Mouse (Mus musculus): Measurements from ENCODE around the gene Dnajc5g.

Gene Dnajc5g

DNA sequence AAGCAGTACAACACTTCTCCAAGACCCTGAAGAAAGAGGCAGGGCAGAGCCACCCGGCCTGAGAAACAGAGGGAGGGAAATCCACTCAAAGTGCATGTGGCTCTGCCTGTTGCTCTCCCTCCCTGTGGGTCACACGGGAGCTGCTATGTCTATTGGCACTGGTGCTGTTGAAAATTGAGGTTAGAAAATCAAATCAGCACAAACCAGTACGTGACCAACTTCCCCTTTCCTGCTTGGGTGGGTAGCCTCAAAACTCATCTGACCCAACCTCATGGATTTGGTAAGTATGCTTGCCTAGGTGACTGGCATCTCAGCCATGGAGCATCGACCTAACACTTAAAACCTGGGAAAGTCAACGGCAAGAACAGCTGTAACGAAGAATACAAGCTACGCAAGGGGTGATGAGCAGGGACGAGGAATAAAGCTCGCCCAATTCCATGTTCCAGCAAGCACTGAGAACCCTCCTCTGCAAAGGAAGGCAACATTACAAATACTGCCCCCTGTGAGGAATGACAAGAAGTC, at the start of gene Dnajc5g:
Gene Dnajc5g (plus strand): TSS at position 472 of the 522 bp plus-strand sequence.
- no peak for DNase-seq

DNA sequence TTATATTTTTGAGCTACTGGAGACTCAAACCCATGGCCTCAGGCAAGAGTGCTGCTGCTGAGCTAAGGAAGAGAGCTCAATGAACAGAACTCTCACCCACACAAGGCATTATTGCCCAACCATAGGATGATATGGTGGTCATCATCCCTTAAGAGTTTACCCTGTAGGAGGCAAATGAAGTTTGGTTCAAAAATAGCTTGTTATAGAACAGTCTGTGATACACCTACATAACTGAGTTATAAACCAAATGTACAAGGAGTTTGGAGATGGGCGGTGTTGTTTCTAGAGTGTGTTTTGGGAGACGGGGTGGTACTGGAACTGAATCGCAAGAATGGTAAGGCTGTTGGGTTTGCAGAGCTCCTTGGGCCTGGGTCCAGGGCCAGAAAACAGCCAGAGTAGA, 36.3 kb upstream of the Dnajc5g start:
- DNase-seq: no peak

DNA sequence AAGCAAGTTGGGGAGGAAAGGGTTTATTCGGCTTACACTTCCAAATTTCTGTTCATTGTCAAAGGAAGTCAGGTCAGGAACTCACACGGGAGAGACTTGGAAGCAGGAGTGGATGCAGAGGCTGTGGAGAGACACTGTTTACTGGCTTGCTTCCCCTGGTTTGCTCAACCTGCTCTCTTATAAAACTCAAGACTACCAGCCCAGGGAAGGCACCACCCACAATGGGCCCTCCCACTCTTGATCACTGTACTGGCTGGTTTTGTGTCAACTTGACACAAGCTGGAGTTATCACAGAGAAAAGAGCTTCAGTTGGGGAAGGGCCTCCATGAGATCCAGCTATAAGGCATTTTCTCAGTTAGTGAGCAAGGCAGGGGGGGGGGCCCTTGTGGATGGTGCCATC, 35.0 kb upstream of the Dnajc5g start:
- DNase-seq: no peak

DNA sequence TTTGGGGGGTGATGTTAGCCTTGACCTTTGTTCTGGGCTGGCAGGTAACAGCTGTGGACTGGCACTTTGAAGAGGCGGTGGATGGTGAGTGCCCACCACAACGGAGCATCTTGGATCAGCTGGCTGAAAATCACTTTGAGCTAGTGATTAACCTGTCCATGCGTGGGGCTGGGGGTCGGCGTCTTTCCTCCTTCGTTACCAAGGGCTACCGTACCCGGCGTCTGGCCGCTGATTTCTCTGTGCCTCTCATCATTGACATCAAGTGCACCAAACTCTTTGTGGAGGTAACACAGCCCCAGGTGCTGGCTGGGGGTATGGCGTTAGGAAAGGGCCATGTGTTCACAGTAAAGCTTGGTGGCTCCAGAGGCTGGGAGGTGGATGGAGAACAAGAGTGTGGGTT, 34.3 kb upstream of the Dnajc5g start:
- DNase-seq: no peak

DNA sequence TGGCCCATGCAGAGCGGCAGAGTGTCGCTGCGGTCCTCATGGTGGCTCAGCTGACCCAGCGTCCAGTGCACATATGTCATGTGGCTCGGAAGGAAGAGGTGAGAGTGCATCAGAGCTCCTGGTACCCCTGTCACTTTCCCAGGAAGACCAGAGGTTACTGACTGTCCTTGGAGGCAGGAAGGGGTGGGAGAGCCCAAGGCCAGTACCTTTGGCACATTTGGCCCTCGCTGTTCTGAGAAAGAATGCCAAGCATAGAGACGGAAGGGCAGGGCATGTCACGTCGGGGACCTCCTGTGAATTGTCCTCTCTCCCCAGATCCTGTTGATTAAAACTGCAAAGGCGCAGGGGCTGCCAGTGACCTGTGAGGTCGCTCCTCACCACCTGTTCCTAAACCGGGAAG, 32.9 kb upstream of the Dnajc5g start:
- DNase-seq: no peak

DNA sequence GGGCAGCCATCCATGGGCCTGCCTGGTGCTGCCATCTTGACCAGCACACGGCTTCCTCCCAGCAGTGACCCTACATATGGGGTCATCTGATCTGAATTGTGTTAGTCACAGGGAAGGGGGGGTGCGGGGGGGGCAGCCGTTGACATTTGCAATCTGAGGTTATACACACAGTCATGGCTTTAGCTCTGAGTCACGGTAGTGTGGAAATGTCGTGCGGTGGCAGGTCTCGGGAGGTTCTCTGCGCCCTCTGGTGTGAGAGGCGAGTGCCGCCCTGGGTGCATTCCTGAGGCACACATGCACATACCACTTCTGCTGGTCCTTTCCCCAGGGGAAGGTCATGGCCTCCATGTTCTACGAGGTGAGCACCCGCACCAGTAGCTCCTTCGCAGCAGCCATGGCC, 29.7 kb upstream of the Dnajc5g start:
- DNase-seq: no peak

DNA sequence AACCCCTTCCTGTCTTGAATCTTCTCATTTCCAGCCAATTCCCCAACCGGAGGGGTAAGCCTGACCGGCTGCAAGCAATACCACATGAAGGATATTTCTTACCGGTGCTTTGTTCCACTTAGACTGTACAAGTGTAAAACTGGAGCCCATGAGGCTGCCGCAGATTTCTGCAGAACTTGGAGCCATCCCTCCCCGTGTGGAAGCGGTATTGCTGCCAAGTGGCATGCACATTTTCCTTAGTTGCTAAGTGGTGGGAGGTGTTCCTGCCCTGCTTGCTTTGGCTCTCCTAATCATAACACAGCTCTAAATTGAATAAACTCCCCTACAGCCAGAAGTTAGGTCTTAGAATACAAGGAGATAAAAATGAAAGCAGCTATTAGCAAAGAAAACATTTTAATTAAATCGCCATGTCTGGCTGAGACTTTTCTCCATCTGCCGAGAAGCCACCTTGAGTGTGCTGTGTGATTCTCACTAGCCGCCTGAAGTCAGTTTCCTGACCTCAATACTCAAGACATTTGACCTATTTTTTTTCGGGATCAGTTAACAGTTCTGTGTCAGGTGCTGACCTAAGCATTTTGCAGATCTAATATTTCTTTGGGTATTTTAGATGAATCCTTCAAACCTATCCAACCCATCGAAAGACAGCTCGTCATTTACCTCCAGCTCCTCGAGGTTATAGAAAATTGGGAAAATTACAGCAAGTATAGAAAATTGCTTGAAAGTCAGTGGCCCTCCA, 25.9 kb upstream of the Dnajc5g start:
- DNase-seq: no peak

DNA sequence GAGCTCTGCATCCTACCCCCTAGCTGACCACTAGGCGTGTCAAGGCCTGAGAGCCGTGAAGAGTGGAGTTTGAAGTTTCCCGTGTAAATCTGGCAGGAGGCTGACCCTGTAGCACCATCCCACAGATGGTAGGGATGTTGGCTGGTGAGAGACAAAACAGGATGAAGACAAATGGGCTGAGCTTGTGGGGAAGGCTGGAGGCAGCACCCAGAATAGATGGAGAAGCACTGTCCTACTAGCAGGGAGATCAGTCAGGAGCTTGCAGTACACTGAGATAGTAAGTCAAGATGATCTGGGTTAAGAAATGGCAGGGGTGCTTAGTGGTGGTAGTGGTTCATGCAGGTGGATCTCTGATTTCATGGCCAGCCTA, 25.3 kb upstream of the Dnajc5g start:
- no peak for DNase-seq

DNA sequence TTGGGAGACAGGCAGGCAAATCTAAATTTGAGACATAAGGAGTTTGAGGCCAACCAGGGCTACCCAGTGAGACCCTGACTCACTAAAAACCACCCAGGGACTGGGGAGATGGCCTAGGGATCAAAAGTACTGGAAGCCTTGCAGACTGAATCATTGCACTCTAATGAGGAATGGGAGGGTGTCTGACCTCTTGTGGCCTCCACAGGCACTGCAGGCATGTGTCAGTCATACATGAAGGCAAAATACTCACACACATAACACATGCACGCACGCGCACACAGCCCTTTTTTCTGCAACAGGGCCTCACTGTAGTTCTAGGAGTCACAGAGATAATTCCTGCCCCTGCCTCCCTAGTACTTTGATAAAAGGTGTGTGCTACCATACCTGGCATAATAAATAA, 24.7 kb upstream of the Dnajc5g start:
- DNase-seq: peak; percentile 65

DNA sequence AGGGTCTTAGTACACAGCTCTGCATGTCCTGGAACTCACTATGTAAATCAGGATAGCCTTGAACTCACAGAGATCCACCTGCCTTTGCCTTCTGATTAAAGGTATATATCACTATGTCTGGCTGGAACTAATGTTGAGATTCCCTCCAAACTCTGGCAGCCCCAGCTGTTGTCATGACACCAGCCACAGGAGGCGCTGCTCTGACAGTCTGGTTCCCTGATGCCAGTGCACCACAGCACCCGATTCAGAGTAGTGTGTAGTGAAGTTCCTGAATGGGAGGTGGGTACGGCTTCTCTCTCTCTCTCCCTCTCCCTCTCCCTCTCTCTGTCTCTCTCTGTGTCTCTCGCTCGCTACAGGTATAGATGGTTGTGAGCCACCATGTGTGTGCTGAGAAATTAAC, 23.7 kb upstream of the Dnajc5g start:
- DNase-seq: peak; percentile 80

DNA sequence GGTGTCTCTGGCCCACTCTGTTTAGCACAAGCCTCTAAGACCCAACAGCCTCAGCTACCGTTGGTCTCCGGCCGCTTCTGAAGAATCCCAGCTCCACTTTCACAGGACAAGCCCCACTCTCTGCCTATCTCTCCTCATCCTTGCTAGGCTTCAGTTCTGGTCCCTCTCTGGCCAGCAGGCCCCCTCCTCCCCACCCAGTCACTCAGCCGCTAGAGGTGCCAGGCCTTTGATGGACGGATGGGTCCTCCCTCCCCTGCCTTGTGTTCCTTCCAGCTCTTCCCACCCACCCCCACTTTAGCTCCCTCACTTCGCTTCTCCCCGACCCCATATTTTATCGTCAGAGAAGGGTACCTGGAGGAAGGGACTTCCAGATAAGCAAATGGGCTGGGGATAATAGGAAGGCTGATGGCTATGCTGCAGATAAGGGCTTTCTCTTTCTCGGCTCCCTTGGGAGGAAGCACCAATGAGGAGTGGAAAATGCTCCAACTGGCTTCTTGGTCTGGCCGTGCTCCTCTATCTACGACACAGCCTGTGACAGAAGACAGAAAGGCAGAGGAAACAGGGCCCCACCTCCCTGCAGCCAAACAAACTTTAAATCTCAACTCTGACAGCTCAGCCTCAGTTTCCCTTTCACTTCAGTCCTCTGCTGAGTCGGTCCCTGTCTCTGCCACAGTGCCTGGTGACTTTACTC, 23.0 kb upstream of the Dnajc5g start:
- peak; percentile 52 for DNase-seq

DNA sequence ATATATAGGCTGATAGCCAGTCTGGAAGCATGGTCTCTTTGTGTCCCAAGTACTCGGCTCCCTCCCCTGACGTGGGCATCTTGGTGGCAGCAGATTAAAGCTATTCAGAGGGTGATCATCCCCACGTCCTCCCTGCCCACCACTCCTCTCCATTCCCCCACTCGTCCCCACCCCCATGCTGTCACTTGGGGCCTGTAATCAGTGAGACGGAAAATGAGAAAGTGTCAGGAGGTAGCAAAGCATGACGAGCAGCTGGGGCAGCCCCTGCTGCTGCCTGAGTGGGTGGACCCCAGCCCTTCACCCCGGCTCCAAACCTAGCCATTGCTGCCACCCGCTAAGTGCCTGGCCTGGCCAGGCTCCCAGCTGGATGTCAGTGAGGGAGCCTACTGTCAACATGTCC, 22.1 kb upstream of the Dnajc5g start:
- DNase-seq: no peak

DNA sequence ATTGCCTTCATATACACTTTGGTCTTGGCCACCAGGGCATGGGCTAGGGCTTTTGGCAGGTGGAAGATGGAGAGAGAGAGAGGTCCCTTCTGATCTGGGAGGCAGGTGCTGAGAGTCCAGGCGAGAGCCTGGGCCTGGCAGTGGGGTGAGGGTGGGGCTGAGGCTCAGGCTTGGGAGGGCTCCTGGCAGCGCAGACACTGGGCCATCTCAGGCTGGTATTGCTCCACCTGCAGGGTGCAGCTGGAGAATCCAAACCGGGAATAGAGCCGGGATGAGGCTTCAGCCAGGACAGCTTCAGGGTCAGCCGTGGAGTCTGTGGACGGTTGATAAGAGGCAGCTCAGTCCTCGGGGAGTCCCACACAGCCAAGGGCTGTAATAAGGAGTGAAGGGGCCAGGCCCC, 19.5 kb upstream of the Dnajc5g start:
- DNase-seq: no peak

DNA sequence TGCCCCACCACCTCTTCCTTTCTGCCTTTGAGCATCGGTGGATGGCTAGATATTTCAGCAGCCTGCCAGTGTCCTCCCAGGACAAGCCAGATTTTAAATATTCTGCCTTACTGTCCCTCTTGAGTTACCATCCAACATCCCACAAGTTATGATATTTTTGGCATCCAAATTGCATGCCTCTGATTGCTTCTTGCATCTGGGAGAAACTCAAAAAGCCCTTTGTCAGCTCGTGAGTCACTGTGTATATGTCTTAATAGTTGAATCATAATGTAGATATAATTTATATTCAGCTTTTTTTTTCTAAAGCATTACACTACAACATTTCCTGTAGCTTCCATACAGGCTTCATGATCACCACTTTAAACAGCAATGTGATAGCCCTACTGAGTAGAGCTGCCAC, 19.0 kb upstream of the Dnajc5g start:
- DNase-seq: no peak

DNA sequence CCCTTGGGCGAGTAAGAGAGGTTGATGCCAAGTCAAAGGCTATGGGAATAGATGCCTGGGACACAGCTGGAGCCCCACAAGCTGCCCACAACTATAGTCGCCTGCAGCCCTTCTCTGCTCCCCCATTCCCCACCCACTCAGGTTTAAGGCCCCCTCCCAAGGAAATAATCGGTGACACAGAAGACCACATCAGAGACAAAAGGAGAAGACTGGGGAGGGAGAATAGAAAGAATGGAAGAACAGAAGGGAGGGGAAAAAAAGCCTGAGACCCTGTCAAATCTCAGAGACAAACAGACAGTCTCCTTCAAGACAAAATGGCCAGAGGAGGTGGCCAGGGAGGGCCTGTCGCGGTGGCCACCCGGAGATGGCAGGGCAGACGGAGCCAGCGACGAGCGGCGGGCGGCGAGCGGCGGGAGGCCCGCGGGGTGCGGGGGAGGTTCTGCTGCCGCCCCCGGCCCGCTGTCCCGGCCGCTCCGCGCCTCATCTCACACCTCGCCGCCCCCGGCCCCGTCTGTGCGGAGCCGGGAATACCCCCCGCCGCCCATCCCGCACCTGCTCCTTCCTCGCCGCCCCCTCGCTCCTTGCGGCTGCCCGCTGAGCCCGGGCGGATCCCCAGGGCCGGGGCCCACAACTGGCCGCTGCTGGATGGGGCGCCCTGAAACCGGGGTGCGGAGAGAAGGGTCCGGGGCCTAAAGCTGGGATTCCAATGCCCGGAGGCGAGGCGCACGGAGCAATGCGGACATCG, 13.7 kb upstream of the Dnajc5g start:
- DNase-seq: no peak

DNA sequence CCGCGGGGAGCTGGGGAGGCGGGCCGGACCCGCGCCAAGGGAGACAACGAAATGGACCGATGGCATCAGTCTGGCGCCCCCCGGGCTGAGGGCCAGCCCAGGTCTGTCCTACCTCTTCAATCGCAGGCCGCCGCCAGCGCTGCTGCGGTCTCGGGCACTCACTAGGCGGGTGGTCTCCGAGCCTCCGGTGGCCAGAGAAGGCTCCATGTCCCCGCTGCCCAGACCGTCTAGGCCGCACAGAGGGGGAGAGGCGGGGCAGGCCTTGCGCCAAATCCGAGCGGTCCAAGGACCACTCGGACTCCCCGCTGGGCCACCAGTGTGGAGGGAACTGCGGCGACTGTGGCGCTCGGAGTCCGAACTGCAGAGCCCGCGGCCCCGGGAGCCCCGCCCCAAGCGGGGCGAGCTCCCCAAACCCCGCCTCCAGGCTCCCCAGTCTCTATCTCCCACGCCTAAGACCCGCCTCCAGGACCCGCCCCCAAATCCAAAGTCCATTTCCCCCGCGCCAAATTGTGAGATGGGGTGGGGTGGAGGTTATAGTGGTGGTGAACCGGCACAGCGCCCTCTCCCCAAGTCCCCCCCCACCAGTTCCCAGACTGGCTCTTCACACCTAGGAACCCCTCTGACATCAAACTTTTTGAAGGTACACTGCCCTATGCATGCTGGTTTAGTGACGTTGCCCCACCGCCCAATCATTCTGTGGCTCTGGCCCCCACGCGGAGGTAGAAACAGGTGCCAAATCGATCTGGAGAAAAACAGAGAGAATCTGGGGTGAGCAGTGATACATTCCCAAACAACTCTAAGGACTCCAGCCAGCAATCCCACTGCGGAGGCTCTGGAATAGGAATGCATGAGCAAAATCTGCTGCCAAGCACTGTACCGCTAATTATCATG, 12.7 kb upstream of the Dnajc5g start:
- peak; percentile 76 for DNase-seq

DNA sequence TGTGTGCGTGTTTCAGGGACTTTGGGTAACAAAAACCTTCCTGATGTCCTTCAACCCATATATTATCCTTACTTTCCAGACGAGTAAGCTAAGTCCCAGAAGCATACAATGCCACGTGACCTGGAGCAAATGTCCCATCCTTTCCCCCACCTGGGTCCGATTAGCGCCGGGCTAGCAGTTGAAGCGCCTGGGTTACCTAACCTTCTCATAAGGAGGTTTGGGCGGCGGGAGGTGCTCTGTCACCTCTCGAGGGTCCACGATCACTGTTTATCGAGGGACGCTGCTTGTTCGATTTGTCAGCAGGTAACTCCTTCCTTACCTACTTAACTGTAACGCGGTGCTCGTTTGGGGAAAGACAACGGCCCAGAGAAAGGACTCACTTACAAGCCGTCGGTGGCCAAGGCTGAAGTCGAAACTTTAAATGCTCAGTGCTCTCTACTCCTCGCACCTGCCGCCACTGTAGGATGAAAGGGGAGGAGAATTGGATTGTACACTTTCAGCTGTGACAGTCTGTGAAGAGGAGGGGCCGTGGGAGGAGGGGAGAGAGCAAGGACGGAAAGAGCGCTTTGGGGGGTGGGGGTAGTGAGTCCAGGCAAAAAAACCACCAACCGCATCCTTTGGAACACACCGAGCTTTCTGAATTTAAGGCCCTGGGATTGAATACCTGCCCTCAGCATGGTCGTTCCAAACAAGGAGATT, 11.8 kb upstream of the Dnajc5g start:
- DNase-seq: no peak

DNA sequence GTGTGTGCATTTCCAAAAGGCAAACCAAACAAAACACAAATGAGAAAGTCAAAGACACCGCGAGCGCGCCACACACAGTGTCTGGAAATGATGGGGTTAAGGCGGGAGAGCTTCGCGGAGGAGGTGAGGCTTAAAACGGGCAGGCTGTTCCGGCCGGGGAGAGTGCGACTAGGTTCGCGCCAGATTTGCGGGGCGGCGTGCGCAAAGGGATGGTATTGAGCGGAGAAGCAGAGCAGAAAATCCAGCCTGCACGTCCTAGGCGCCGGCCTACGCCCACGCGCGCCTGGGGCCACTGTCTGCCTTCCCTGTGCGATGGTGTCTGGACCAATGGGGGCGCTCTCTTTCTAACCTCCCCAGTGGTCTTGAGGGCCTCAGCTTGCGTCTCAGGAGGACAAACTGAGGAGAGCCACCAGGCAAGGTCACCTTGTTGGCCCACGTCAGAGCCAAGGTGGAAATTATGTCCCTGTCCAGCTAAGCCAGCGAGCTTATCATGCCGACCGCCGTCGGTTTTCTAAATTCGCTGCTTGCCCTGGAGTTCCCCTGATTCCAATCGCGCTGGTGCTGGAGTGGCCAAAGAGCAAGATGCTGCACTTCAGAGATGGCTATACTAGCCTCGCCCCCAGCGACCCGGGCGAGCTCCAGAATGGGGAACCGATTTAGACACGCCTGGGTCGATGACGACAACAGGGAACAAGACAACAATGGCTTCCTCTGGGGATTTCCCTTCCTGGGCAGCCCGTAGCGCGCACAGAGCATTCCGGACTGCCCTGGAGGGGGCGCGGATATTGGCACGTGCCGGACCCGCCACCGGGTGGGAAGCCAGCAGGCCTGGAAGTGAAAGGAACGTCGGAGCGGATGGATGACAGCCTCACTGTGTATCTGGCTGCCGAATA, 11.0 kb upstream of the Dnajc5g start:
- DNase-seq: peak; percentile 65

DNA sequence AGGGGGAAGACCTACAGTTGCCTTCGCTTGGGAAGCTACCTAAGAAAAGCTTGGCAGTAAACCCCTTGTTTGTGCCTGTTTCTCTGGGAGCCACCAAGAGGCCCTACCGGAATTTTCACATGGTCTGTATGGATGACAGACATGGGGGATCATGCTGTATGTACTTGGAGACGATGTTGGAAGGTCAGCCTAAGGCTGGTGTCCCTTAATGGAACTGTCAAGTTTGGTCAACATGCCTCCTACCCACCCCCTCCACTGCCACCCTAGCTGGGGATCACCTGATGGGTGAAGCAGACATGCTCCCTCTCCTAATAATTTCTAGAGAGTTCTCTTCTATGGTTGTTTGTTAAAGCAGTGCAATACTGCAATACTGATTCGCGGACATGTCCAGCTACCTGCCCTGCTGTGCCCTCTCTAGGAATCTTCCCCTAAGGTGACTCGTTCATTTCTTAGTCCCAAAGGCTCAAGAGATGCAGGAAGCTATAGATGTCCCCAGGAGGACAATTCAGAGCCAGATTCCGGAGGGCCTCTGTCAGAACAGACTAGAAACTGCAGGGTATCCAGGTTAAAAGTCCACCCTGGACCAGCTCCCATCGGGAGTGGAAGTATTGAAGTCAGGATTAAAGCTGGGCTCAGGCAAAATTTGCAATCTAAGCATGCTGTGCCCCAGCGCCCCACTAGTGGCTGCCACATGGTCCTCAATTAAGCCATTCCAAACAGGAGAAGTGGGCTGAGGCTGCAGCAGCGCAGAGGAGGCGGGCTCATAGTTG, 10.2 kb upstream of the Dnajc5g start:
- no peak for DNase-seq

DNA sequence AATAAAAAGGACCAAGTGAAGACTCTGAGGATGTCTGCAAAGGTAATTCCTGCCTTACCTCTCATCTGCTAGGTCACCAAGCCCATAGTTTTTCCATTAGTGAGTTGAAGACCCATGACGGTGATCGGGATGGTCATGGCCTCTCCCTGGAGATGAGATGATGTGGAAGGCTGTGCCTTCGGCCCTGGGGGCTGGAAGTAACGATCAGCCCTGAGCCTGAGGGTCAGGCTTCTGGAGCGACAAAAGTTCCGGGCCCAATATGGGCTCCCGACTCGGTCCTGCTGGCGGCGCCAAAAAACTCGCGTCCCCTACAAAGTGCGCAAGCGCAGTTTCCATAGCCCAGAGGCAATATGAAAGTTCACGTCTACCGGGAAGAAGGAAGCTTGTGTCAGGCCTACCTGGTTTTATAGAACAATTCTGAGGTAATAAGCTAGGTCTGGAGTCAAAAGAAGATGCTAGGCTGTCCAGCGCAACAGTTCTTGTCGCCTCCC, 2.0 kb downstream of the Dnajc5g start, which contains the start of gene Slc30a3:
Gene Slc30a3 (minus strand): TSS at position 238 of the 491 bp plus-strand sequence.
- DNase-seq: no peak
